21 mouse cellular contexts compared by ENCODE assay signal in the genomic region with DNA sequence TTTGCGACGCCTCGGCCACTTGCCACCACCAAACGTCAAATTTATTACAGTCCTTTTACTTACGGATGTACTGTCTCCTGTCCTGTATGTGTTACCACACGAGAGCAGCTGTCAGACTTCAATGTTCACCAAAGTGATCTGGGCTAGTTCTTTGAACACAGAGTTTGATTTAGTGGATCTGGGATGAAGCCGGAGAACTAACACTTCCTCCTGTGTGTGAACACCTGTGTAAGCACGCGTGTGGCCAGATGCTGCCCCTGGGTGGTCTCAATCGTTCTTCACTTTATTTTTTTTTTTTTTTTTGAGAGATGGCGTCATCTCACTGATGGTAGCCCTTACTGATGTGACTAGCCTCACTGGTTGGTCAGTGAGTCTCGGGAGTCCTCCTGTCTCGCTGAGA. TPM values are rescaled to one million over a fixed set of nuclear protein-coding genes. Genes with fewer than 3 reads are reported as not detected.
DNase-seq lines count a peak whose midpoint lies in the region; ATAC-seq lines count a peak whose summit lies in the region.
"Had no signal": no experiment of that assay in that cellular context is flagged by ENCODE, and none has a peak within 500 bp of the region (broad histone marks: within the 10 kb centered on the region; RNA-seq: fewer than 3 reads in every experiment).

No protein-coding gene starts in this region.

- H3K4me2 ChIP-seq in kidney, embryonic 15.5 days, result peak overlapping the region; percentile 27; the same call in 1 of the 2 replicates
- H3K4me2 ChIP-seq in neural tube, embryonic 11.5 days (ENCODE audit: low read depth), result no peak overlapping the region
- H3K4me2 ChIP-seq: embryonic facial prominence, embryonic 13.5 days; forebrain, embryonic 12.5 days; heart, embryonic 13.5 days; hindbrain, embryonic 12.5 days had no signal

- peaks cover 45% of the 10 kb centered on the region for H3K4me1 ChIP-seq in kidney, embryonic 15.5 days
- no peaks in the 10 kb centered on the region for H3K4me1 ChIP-seq in neural tube, embryonic 11.5 days (ENCODE audit: control insufficient read depth, insufficient read depth, low read length)
- H3K4me1 ChIP-seq: embryonic facial prominence, embryonic 13.5 days; forebrain, embryonic 12.5 days; hindbrain, embryonic 12.5 days had no signal

- DNase-seq in embryo, embryonic 11 days, result peak; percentile 50
- DNase-seq in embryo, embryonic 10.5 days (ENCODE audit: low spot score), result no peak
- DNase-seq in kidney, postnatal 4 days, result no peak
- peak; percentile 7 for DNase-seq in lung, postnatal 36 days
- DNase-seq in lung, adult 18-20 months, result no peak
- DNase-seq in neural tube, embryonic 11.5 days (ENCODE audit: low spot score), result peak; percentile 25
- no peak for DNase-seq in c-Kit-positive CD71-positive TER-119-positive erythroid progenitor cells, embryonic 14.5 days (ENCODE audit: low spot score)
- DNase-seq: adrenal gland, postnatal 10 days; cerebellum, adult 18-20 months; cerebellum, adult 9-11 months; cerebellum, postnatal 36 days; gastrocnemius, adult 2 months; gastrocnemius, postnatal 25 days; heart, postnatal 4 days had no signal

- H3K9ac ChIP-seq in kidney, embryonic 15.5 days, result no peak overlapping the region; the same call in 1 of the 2 replicates
- H3K9ac ChIP-seq in neural tube, embryonic 11.5 days (ENCODE audit: low read length), result no peak overlapping the region
- H3K9ac ChIP-seq: embryonic facial prominence, embryonic 13.5 days; forebrain, embryonic 12.5 days; heart, embryonic 13.5 days; hindbrain, embryonic 12.5 days had no signal

- ATAC-seq in kidney, embryonic 15.5 days (replicated peaks; ENCODE audit: low FRiP score), result 0 out of 2 replicates have a peak, but pooled peaks have one; percentile 30
- ATAC-seq in neural tube, embryonic 11.5 days (ENCODE audit: insufficient read depth, low FRiP score, low TSS enrichment), result no peak
- ATAC-seq: forebrain, embryonic 16.5 days; hindbrain, embryonic 16.5 days had no signal

- H3K36me3 ChIP-seq in kidney, embryonic 15.5 days, result no peaks in the 10 kb centered on the region
- H3K36me3 ChIP-seq in neural tube, embryonic 11.5 days (ENCODE audit: control insufficient read depth, insufficient read depth, low read length), result no peaks in the 10 kb centered on the region
- H3K36me3 ChIP-seq: embryonic facial prominence, embryonic 13.5 days; forebrain, embryonic 12.5 days; heart, embryonic 13.5 days; hindbrain, embryonic 12.5 days had no signal

- H3K9me3 ChIP-seq in kidney, embryonic 15.5 days (replicated peaks), result no peaks in the 10 kb centered on the region
- no peaks in the 10 kb centered on the region for H3K9me3 ChIP-seq in neural tube, embryonic 11.5 days (ENCODE audit: control insufficient read depth, low read length)
- H3K9me3 ChIP-seq: embryonic facial prominence, embryonic 13.5 days; forebrain, embryonic 12.5 days; heart, embryonic 13.5 days; hindbrain, embryonic 12.5 days had no signal

- no peak overlapping the region for H3K27ac ChIP-seq in kidney, embryonic 15.5 days
- no peak overlapping the region for H3K27ac ChIP-seq in neural tube, embryonic 11.5 days (ENCODE audit: low read depth, low read length)
- H3K27ac ChIP-seq: embryonic facial prominence, embryonic 13.5 days; forebrain, embryonic 12.5 days; gastrocnemius, adult 2 months; heart, embryonic 13.5 days; hindbrain, embryonic 12.5 days had no signal

- no peak overlapping the region for H3K4me3 ChIP-seq in kidney, embryonic 15.5 days (replicated peaks)
- H3K4me3 ChIP-seq in neural tube, embryonic 11.5 days (ENCODE audit: low read depth, low read length), result no peak overlapping the region
- H3K4me3 ChIP-seq: embryonic facial prominence, embryonic 13.5 days; forebrain, embryonic 12.5 days; gastrocnemius, adult 2 months; heart, embryonic 13.5 days; hindbrain, embryonic 12.5 days had no signal

- WGBS in kidney, embryonic 15.5 days, result 23% methylated on average over 13 of the region's 13 CpGs
- 49% methylated on average over 13 of the region's 13 CpGs for WGBS in neural tube, embryonic 11.5 days

- no peaks in the 10 kb centered on the region for H3K27me3 ChIP-seq in kidney, embryonic 15.5 days
- H3K27me3 ChIP-seq in neural tube, embryonic 11.5 days (ENCODE audit: control insufficient read depth, insufficient read depth, low read length), result no peaks in the 10 kb centered on the region
- H3K27me3 ChIP-seq: embryonic facial prominence, embryonic 13.5 days; forebrain, embryonic 12.5 days; heart, embryonic 13.5 days; hindbrain, embryonic 12.5 days had no signal

RNA-seq across cellular contexts. Expression of a gene that starts 17.1 kb away (rescaled TPM):
- 39.1 and 41.5 TPM in 2 replicates for polyA plus RNA-seq in kidney, embryonic 15.5 days (2015; fragmentation: Nextera tagmentation; extraction: Ambion mirVana)
- 61.4 and 66.2 TPM in 2 replicates for polyA plus RNA-seq in neural tube, embryonic 11.5 days (2014; fragmentation: Nextera tagmentation; extraction: Ambion mirVana)

Comparison
In these comparisons a context has a peak if more than half of its experiments do, and no peak if none do; other contexts are left out.
1. DNase-seq: peak in embryo, embryonic 11 days (single experiment), lung, postnatal 36 days (single experiment) and neural tube, embryonic 11.5 days (single experiment); none in embryo, embryonic 10.5 days (single experiment), kidney, postnatal 4 days (0 of 2), lung, adult 18-20 months (0 of 2) and c-Kit-positive CD71-positive TER-119-positive erythroid progenitor cells, embryonic 14.5 days (single experiment).